Mouse (Mus musculus) hindlimb bud, embryonic 11.5 days (tissue): ENCODE results near the gene Prrxl1.

Experiments used
- DNase-seq: peaks from one replicate; pipeline ENCODE4 v3.0.0-alpha.2; 2012; ENCODE audit warnings: low read depth, low spot score; ENCODE audit errors: extremely low spot score

Prrxl1 gene

GRCm38 (mm10) chr14:32624811-32625210 lies 25.6 kb downstream of the Prrxl1 start:
- DNase-seq, result no peak

GRCm38 (mm10) chr14:32627271-32627670 lies 28.1 kb downstream of the Prrxl1 start:
- no peak for DNase-seq

GRCm38 (mm10) chr14:32628584-32628983 lies 29.4 kb downstream of the Prrxl1 start:
- DNase-seq, result no peak

- DNase-seq, result no peak
Observed at GRCm38 (mm10) chr14:32632908-32633600, 33.8 kb downstream of the Prrxl1 start.

GRCm38 (mm10) chr14:32634015-32634682 lies 34.9 kb downstream of the Prrxl1 start:
- no peak for DNase-seq

GRCm38 (mm10) chr14:32638485-32638884 lies 39.3 kb downstream of the Prrxl1 start:
- DNase-seq, result no peak

GRCm38 (mm10) chr14:32659781-32660180 lies 60.6 kb downstream of the Prrxl1 start:
- DNase-seq, result no peak

GRCm38 (mm10) chr14:32663099-32663498 lies 63.9 kb downstream of the Prrxl1 start:
- no peak for DNase-seq

GRCm38 (mm10) chr14:32673178-32673577 lies 74.0 kb downstream of the Prrxl1 start:
- DNase-seq, result no peak

- no peak for DNase-seq
Observed at GRCm38 (mm10) chr14:32678565-32678964, 79.4 kb downstream of the Prrxl1 start.

- no peak for DNase-seq
Observed at GRCm38 (mm10) chr14:32681603-32682002, 82.4 kb downstream of the Prrxl1 start.

- no peak for DNase-seq
Observed at GRCm38 (mm10) chr14:32682536-32682935, 83.3 kb downstream of the Prrxl1 start.

- DNase-seq, result no peak
Observed at GRCm38 (mm10) chr14:32683251-32683838, 84.1 kb downstream of the Prrxl1 start.

GRCm38 (mm10) chr14:32683982-32684734 lies 85.0 kb downstream of the Prrxl1 start:
- no peak for DNase-seq

- DNase-seq, result no peak
Observed at GRCm38 (mm10) chr14:32684735-32685105, 85.5 kb downstream of the Prrxl1 start.

GRCm38 (mm10) chr14:32685124-32685826 lies 86.1 kb downstream of the Prrxl1 start, which contains the start of gene 3425401B19Rik:
Gene 3425401B19Rik (minus strand): TSS chr14:32685293.
- no peak for DNase-seq

- no peak for DNase-seq
Observed at GRCm38 (mm10) chr14:32695906-32696305, 96.7 kb downstream of the Prrxl1 start.

GRCm38 (mm10) chr14:32696344-32696743 lies 97.1 kb downstream of the Prrxl1 start:
- DNase-seq, result no peak

GRCm38 (mm10) chr14:32697774-32698173 lies 98.6 kb downstream of the Prrxl1 start:
- DNase-seq, result no peak

GRCm38 (mm10) chr14:32698556-32698955 lies 99.3 kb downstream of the Prrxl1 start:
- DNase-seq, result no peak
